ENCODE assay signal across 20 mouse cellular contexts in genomic region chr1:76378154-76378553, GRCm38 (mm10).
DNase-seq lines count a peak whose midpoint lies in the region; ATAC-seq lines count a peak whose summit lies in the region.
"Had no signal": no experiment of that assay in that cellular context is flagged by ENCODE, and none has a peak within 500 bp of the region (broad histone marks: within the 10 kb centered on the region; RNA-seq: fewer than 3 reads in every experiment).

No protein-coding gene starts in this region.

- peak; percentile 84 for DNase-seq in 416B (ENCODE audit: low read depth)
- DNase-seq in cerebellum, adult 18-20 months = no peak
- no peak for DNase-seq in gastrocnemius, adult 8-10 months (ENCODE audit: low spot score in 2 of 2)
- no peak for DNase-seq in kidney, postnatal 10 days
- DNase-seq: adrenal gland, postnatal 10 days; adrenal gland, postnatal 25 days; B cell, adult 2 months; cerebellum, adult 11 months; cerebellum, adult 2 months; cerebellum, adult 9-10 months; cerebellum, postnatal 10 days; cerebellum, postnatal 25 days; embryo, embryonic 11 days had no signal

- ATAC-seq in common myeloid progenitor, adult 5-6 weeks (replicated peaks; ENCODE audit: low read depth, poor library complexity, severe bottlenecking) = peak; percentile 95
- ATAC-seq in hematopoietic stem cell, adult 5-6 weeks (replicated peaks in 1 of 2; ENCODE audit: insufficient read depth in 1 of 2, low FRiP score in 2 of 2, low TSS enrichment in 1 of 2, low read depth in 1 of 2, poor library complexity in 2 of 2, severe bottlenecking in 2 of 2) = peak; percentile 51 to 87
- ATAC-seq: activated CD4-positive, CD25-positive, alpha-beta regulatory T cell, adult 4 months; CD4-positive, CD25-positive, alpha-beta regulatory T cell, adult 4 months; forebrain, embryonic 14.5 days; forebrain, embryonic 16.5 days; Patski had no signal
